ENCODE assay signal across 17 mouse cellular contexts in genomic region chr3:52650071-52650470, GRCm38 (mm10).
"Had no signal": no experiment of that assay in that cellular context is flagged by ENCODE, and none has a peak within 500 bp of the region (broad histone marks: within the 10 kb centered on the region; RNA-seq: fewer than 3 reads in every experiment).

No protein-coding gene starts in this region.

- H3K4me1 ChIP-seq: liver, embryonic 13.5 days; liver, embryonic 15.5 days; lung, embryonic 15.5 days had no signal

- H3K4me3 ChIP-seq: liver, embryonic 13.5 days; liver, embryonic 15.5 days; lung, embryonic 15.5 days; midbrain, embryonic 10.5 days; midbrain, embryonic 12.5 days; myocyte; neural tube, embryonic 12.5 days; stomach, embryonic 15.5 days had no signal

- H3K27ac ChIP-seq: liver, embryonic 13.5 days; liver, embryonic 15.5 days; lung, embryonic 15.5 days; midbrain, embryonic 10.5 days; midbrain, embryonic 12.5 days; neural tube, embryonic 12.5 days; stomach, embryonic 15.5 days; stomach, postnatal 0 days had no signal

- ATAC-seq: liver, postnatal 0 days; lung, postnatal 0 days; midbrain, embryonic 16.5 days had no signal

- H3K27me3 ChIP-seq: liver, embryonic 13.5 days; liver, embryonic 15.5 days; lung, embryonic 15.5 days; neural tube, embryonic 12.5 days; stomach, embryonic 15.5 days had no signal

- H3K36me3 ChIP-seq: liver, embryonic 13.5 days; liver, embryonic 15.5 days; lung, embryonic 15.5 days; midbrain, embryonic 10.5 days; midbrain, embryonic 12.5 days; neural tube, embryonic 12.5 days; stomach, embryonic 15.5 days had no signal

- DNase-seq: liver, embryonic 13.5 days; liver, postnatal 0 days; lung, adult 2 months; lung, postnatal 4 days; midbrain, embryonic 14.5 days; right cerebral cortex, postnatal 14 days; thymus, postnatal 4 days had no signal
